Mouse (Mus musculus) stomach, postnatal 0 days (tissue): ENCODE data around the gene Mmp9.

Source experiments
- CTCF ChIP-seq: IDR thresholded peaks from 2 replicates; pipeline ENCODE4 v1.5.1; 2016; ENCODE audit warnings: antibody characterized with exemption, low read depth, mild to moderate bottlenecking, moderate library complexity
- EP300 ChIP-seq: optimal IDR thresholded peaks from 2 replicates; pipeline ENCODE3; 2016; ENCODE audit warnings: antibody characterized with exemption

DNA sequence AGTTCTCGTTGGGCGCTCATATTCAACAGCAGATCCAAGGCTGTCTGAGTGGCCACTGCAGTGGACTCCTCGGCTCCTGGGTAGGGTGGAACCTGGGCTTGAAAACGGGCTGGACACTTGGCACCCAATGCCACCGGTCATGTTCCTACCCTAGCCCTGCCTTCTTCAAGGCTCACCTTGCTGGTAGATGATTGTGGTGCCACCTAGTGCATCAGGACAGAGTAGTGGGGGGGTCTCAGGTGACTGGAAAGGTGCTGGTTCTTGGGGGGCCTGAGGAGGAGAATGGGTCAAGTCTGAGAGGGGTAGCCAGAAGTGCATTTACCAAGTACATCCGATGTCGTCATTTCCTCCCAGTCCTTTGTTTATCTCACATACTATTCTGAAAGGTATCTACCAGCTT, 42.6 kb upstream of the Mmp9 start:
- TF ChIP-seq CTCF (no peak), EP300 (no peak)
